Mouse (Mus musculus) kidney, embryonic 14.5 days (tissue): ENCODE results near the gene Kcnmb3. TPM values are rescaled to one million over a fixed set of nuclear protein-coding genes. Genes with fewer than 3 reads are reported as not detected.

Experiments used
- ATAC-seq: fragments of 200-750 bp; cut with Nextera tagmentation; 2 replicates; pipeline ENCODE4 v1.8.0; 2017; ENCODE audit warnings: moderate number of reproducible peaks, mild to moderate bottlenecking, moderate TSS enrichment, moderate library complexity; ENCODE audit not compliant: low FRiP score, low TSS enrichment
- H3K27ac ChIP-seq: fragments of 300-500 bp; sonication (generic); 2 replicates; pipeline ENCODE4 v1.5.1; 2014; ENCODE audit warnings: low read depth, mild to moderate bottlenecking, low read length, moderate library complexity, mixed read lengths
- H3K27me3 ChIP-seq: fragments of 300-500 bp; sonication (generic); 2 replicates; pipeline ENCODE4 v1.6.1; 2014; ENCODE audit warnings: mild to moderate bottlenecking, low read length; ENCODE audit not compliant: control insufficient read depth, insufficient read depth
- H3K36me3 ChIP-seq: fragments of 300-500 bp; sonication (generic); 2 replicates; pipeline ENCODE4 v1.6.1; 2014; ENCODE audit warnings: low read length, mixed read lengths; ENCODE audit not compliant: control insufficient read depth, insufficient read depth
- H3K4me1 ChIP-seq: fragments of 300-500 bp; sonication (generic); 2 replicates; pipeline ENCODE4 v1.6.1; 2014; ENCODE audit warnings: low read length, mixed read lengths; ENCODE audit not compliant: control insufficient read depth, insufficient read depth
- H3K4me2 ChIP-seq: fragments of 300-500 bp; sonication (generic); replicated peaks from 2 replicates; pipeline ENCODE4 v1.6.1; 2014; ENCODE audit warnings: low read depth, mild to moderate bottlenecking, low read length
- H3K4me3 ChIP-seq: fragments of 300-500 bp; sonication (generic); 2 replicates; pipeline ENCODE4 v1.5.1; 2014; ENCODE audit warnings: mild to moderate bottlenecking, low read length
- H3K9ac ChIP-seq: fragments of 300-500 bp; sonication (generic); 2 replicates; pipeline ENCODE4 v1.6.1; 2014; ENCODE audit warnings: low read depth, mild to moderate bottlenecking, low read length, moderate library complexity
- H3K9me3 ChIP-seq: fragments of 300-500 bp; sonication (generic); 2 replicates; pipeline ENCODE4 v1.6.1; 2016; ENCODE audit warnings: low read length; ENCODE audit not compliant: control insufficient read depth
- WGBS: fragments of 180-500 bp; shearing (Covaris S2); extraction: QIAGEN DNeasy Blood & Tissue Kit; methylation state at CpG from one replicate; pipeline ENCODE4 v1.1.7; 2014; 5-methylcytosine and 5-hydroxymethylcytosine counted together
- polyA plus RNA-seq: library from polyadenylated mRNA; unstranded; fragments of >200 nt; fragmentation: Nextera tagmentation; extraction: Ambion mirVana; gene quantifications from 2 replicates; pipeline ENCODE4 v1.2.1, GENCODE M21; 2014

The Kcnmb3 gene
- polyA plus RNA-seq, 1 experiment from 2014 or later, result not detected

GRCm38 (mm10) chr3:32496711-32497070, 4.7 kb upstream of the Kcnmb3 start:
- WGBS, result 100% methylated on average over 1 of the region's 1 CpGs

GRCm38 (mm10) chr3:32495856-32496710, 4.1 kb upstream of the Kcnmb3 start:
- Histone ChIP-seq H3K27me3 (no peaks in the 10 kb centered on the region), H3K27ac (no peak overlapping the region), H3K4me2 (no peak overlapping the region), H3K9me3 (no peaks in the 10 kb centered on the region), H3K9ac (no peak overlapping the region; the same call in 1 of the 2 replicates), H3K4me1 (no peaks in the 10 kb centered on the region), H3K36me3 (no peaks in the 10 kb centered on the region), H3K4me3 (no peak overlapping the region)
- no peak for ATAC-seq
- WGBS, result 68% methylated on average over 8 of the region's 8 CpGs

More at GRCm38 (mm10) chr3:32496711-32497070, 4.7 kb upstream of the Kcnmb3 start:
- Histone ChIP-seq H3K4me2 (no peak overlapping the region), H3K36me3 (no peaks in the 10 kb centered on the region), H3K9ac (no peak overlapping the region), H3K27me3 (no peaks in the 10 kb centered on the region), H3K9me3 (no peaks in the 10 kb centered on the region), H3K27ac (no peak overlapping the region), H3K4me3 (no peak overlapping the region), H3K4me1 (no peaks in the 10 kb centered on the region)
- ATAC-seq, result no peak

GRCm38 (mm10) chr3:32495088-32495770, 3.2 kb upstream of the Kcnmb3 start:
- no peaks in the 10 kb centered on the region for H3K9me3 ChIP-seq
- no peaks in the 10 kb centered on the region for H3K27me3 ChIP-seq
- H3K4me1 ChIP-seq, result no peaks in the 10 kb centered on the region
- no peak overlapping the region for H3K4me2 ChIP-seq
- ATAC-seq, result no peak
- H3K36me3 ChIP-seq, result no peaks in the 10 kb centered on the region
- H3K9ac ChIP-seq, result no peak overlapping the region
- H3K27ac ChIP-seq, result no peak overlapping the region
- no peak overlapping the region for H3K4me3 ChIP-seq
- WGBS, result 74% methylated on average over 8 of the region's 8 CpGs

DNA sequence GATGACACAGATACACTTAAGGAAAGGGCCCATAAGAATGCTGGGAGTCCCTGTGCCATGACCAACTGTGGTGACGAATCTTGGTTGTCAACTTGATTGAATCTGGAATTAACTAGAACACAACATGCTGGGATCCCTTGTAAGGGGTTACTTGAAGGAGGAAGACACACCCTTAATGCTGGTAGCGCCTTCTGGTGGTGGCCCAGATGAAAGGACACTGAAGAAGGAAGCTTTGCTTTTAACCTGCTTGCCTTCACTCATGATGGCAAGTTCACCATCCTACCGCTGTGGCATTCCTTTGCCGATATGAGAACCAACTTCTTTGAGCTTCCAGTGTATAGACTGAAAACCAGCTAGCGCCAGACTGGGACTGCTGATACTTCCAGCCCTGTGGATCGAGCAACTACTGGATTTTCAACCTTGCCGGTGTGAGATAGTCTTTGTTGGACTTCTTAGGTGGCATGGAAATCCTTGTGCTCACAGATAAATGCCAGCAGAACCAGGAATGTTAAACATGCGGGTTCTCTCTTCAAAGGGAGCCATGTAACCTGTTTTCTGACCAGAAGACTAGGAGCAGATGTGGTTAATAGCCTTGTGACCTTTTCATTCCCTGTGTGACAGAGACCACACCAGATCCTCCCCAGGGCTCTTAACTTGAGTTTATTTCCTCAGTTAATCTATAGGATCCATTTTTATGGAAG, 2.5 kb upstream of the Kcnmb3 start:
- Histone ChIP-seq H3K9me3 (no peaks in the 10 kb centered on the region), H3K27ac (no peak overlapping the region), H3K4me2 (no peak overlapping the region), H3K27me3 (no peaks in the 10 kb centered on the region), H3K9ac (no peak overlapping the region), H3K36me3 (no peaks in the 10 kb centered on the region), H3K4me1 (no peaks in the 10 kb centered on the region), H3K4me3 (no peak overlapping the region)
- 85% methylated on average over 8 of the region's 8 CpGs for WGBS
- no peak for ATAC-seq

GRCm38 (mm10) chr3:32490928-32491315, 1.1 kb downstream of the Kcnmb3 start:
- ATAC-seq, result no peak
- no peak overlapping the region for H3K4me3 ChIP-seq
- H3K27ac ChIP-seq, result no peak overlapping the region
- no peak overlapping the region for H3K9ac ChIP-seq
- no peaks in the 10 kb centered on the region for H3K27me3 ChIP-seq
- H3K36me3 ChIP-seq, result no peaks in the 10 kb centered on the region
- H3K4me2 ChIP-seq, result no peak overlapping the region
- no peaks in the 10 kb centered on the region for H3K4me1 ChIP-seq
- no peaks in the 10 kb centered on the region for H3K9me3 ChIP-seq

GRCm38 (mm10) chr3:32490076-32490927, 1.7 kb downstream of the Kcnmb3 start:
- no peaks in the 10 kb centered on the region for H3K9me3 ChIP-seq
- H3K4me3 ChIP-seq, result no peak overlapping the region
- no peak overlapping the region for H3K27ac ChIP-seq
- WGBS, result 68% methylated on average over 15 of the region's 15 CpGs
- no peak for ATAC-seq
- no peaks in the 10 kb centered on the region for H3K36me3 ChIP-seq
- no peaks in the 10 kb centered on the region for H3K27me3 ChIP-seq
- no peaks in the 10 kb centered on the region for H3K4me1 ChIP-seq
- no peak overlapping the region for H3K9ac ChIP-seq
- H3K4me2 ChIP-seq, result no peak overlapping the region

DNA sequence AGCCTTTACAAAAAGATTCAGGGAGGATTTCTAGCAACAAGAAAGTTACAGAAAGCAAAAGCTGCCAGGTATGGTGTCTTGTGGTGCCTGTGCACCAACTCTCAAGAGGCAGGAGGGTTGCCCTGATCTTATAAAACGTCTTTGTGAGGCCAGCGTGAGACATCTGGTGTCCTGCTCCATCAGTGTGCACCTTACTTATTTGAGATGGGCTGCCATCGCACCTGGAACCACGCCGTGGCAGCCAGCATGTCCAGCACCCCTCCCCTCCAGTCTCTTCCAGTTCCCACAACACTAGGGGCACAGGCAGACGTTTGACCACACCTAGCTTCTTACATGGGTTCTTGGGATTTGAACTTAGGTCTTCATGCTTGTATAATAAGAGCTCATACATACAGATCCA, 3.9 kb downstream of the Kcnmb3 start:
- no peaks in the 10 kb centered on the region for H3K9me3 ChIP-seq
- H3K4me2 ChIP-seq, result no peak overlapping the region
- H3K9ac ChIP-seq, result no peak overlapping the region
- no peaks in the 10 kb centered on the region for H3K27me3 ChIP-seq
- H3K4me1 ChIP-seq, result no peaks in the 10 kb centered on the region
- no peaks in the 10 kb centered on the region for H3K36me3 ChIP-seq
- H3K4me3 ChIP-seq, result no peak overlapping the region
- WGBS, result 76% methylated on average over 6 of the region's 6 CpGs
- no peak overlapping the region for H3K27ac ChIP-seq
- ATAC-seq, result no peak

DNA sequence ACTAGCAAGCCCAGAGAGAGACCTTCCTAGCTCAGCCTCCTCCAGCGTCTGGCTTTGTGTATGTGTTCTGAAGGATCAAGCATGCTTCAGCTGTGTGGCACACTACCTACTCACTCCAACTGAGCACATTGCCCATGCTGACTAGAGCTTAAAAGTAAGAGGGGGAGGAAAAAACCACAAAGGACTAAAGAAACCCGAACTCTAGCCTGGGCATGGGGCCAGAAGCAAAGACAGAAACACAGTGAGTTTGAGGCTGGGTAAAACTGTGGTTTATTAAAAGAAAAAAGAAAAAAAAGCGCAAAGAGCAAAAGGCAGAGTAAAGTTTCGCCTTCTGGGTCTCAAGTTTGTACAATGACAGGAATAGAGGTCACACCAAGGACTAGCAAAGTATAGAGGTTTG, 5.5 kb downstream of the Kcnmb3 start:
- H3K4me3 ChIP-seq, result no peak overlapping the region
- no peaks in the 10 kb centered on the region for H3K27me3 ChIP-seq
- H3K9me3 ChIP-seq, result no peaks in the 10 kb centered on the region
- H3K36me3 ChIP-seq, result no peaks in the 10 kb centered on the region
- no peak overlapping the region for H3K27ac ChIP-seq
- H3K4me2 ChIP-seq, result no peak overlapping the region
- 79% methylated on average over 4 of the region's 4 CpGs for WGBS
- no peak for ATAC-seq
- no peaks in the 10 kb centered on the region for H3K4me1 ChIP-seq
- no peak overlapping the region for H3K9ac ChIP-seq
